Mouse (Mus musculus) kidney, embryonic 15.5 days (tissue): ENCODE results near the gene 9630041A04Rik. TPM values are rescaled to one million over a fixed set of nuclear protein-coding genes. Genes with fewer than 3 reads are reported as not detected.

Experiments used
- ATAC-seq: fragments of 200-750 bp; cut with Nextera tagmentation; replicated peaks from 2 replicates; pipeline ENCODE4 v1.8.0; 2017; ENCODE audit warnings: moderate TSS enrichment; ENCODE audit not compliant: low FRiP score
- H3K27ac ChIP-seq: fragments of 300-500 bp; sonication (generic); 2 replicates; pipeline ENCODE4 v1.5.1; 2015; ENCODE audit warnings: mild to moderate bottlenecking, inconsistent platforms
- H3K27me3 ChIP-seq: fragments of 300-500 bp; sonication (generic); 2 replicates; pipeline ENCODE4 v1.6.1; 2015; ENCODE audit warnings: inconsistent platforms
- H3K36me3 ChIP-seq: fragments of 300-500 bp; sonication (generic); 2 replicates; pipeline ENCODE4 v1.6.1; 2015; ENCODE audit warnings: inconsistent platforms
- H3K4me1 ChIP-seq: fragments of 300-500 bp; sonication (generic); 2 replicates; pipeline ENCODE4 v1.6.1; 2015; ENCODE audit warnings: inconsistent platforms
- H3K4me2 ChIP-seq: fragments of 300-500 bp; sonication (generic); 2 replicates; pipeline ENCODE4 v1.6.1; 2015; ENCODE audit warnings: moderate library complexity, mild to moderate bottlenecking, inconsistent platforms
- H3K4me3 ChIP-seq: fragments of 300-500 bp; sonication (generic); replicated peaks from 2 replicates; pipeline ENCODE4 v1.5.1; 2015; ENCODE audit warnings: mild to moderate bottlenecking, inconsistent platforms
- H3K9ac ChIP-seq: fragments of 300-500 bp; sonication (generic); 2 replicates; pipeline ENCODE4 v1.6.1; 2015; ENCODE audit warnings: mild to moderate bottlenecking, inconsistent platforms
- H3K9me3 ChIP-seq: fragments of 300-500 bp; sonication (generic); replicated peaks from 2 replicates; pipeline ENCODE4 v1.6.1; 2016; ENCODE audit warnings: inconsistent platforms
- WGBS: fragments of 180-500 bp; shearing (Covaris S2); methylation state at CpG from one replicate; pipeline ENCODE4 v1.1.7; 2015; ENCODE audit warnings: mixed read lengths; 5-methylcytosine and 5-hydroxymethylcytosine counted together
- polyA plus RNA-seq: library from polyadenylated mRNA; unstranded; fragments of >200 nt; fragmentation: Nextera tagmentation; extraction: Ambion mirVana; gene quantifications from 2 replicates; pipeline ENCODE4 v1.2.1, GENCODE M21; 2015

9630041A04Rik gene
- polyA plus RNA-seq, 1 experiment from 2014 or later: not detected

- no peaks in the 10 kb centered on the region for H3K27me3 ChIP-seq
- no peaks in the 10 kb centered on the region for H3K9me3 ChIP-seq
- H3K4me1 ChIP-seq: no peaks in the 10 kb centered on the region
- 41% methylated on average over 6 of the region's 6 CpGs for WGBS
- no peak overlapping the region for H3K27ac ChIP-seq
- no peak overlapping the region for H3K4me3 ChIP-seq
- ATAC-seq: no peak
- no peaks in the 10 kb centered on the region for H3K36me3 ChIP-seq
- H3K9ac ChIP-seq: no peak overlapping the region
- no peak overlapping the region for H3K4me2 ChIP-seq
Measured at GRCm38 (mm10) chr9:101971806-101972205, 110.2 kb downstream of the 9630041A04Rik start.

GRCm38 (mm10) chr9:101972314-101972713, 110.7 kb downstream of the 9630041A04Rik start:
- no peak overlapping the region for H3K27ac ChIP-seq
- H3K4me3 ChIP-seq: no peak overlapping the region
- no peak overlapping the region for H3K9ac ChIP-seq
- no peaks in the 10 kb centered on the region for H3K27me3 ChIP-seq
- H3K4me1 ChIP-seq: no peaks in the 10 kb centered on the region
- H3K9me3 ChIP-seq: no peaks in the 10 kb centered on the region
- no peaks in the 10 kb centered on the region for H3K36me3 ChIP-seq
- no peak overlapping the region for H3K4me2 ChIP-seq
- ATAC-seq: no peak
- 77% methylated on average over 8 of the region's 8 CpGs for WGBS

- WGBS: 92% methylated on average over 4 of the region's 4 CpGs
- no peak overlapping the region for H3K4me2 ChIP-seq
- no peaks in the 10 kb centered on the region for H3K27me3 ChIP-seq
- no peak overlapping the region for H3K27ac ChIP-seq
- no peaks in the 10 kb centered on the region for H3K9me3 ChIP-seq
- no peak for ATAC-seq
- H3K4me1 ChIP-seq: no peaks in the 10 kb centered on the region
- H3K4me3 ChIP-seq: no peak overlapping the region
- H3K9ac ChIP-seq: no peak overlapping the region
- no peaks in the 10 kb centered on the region for H3K36me3 ChIP-seq
Measured at GRCm38 (mm10) chr9:101976884-101977465, 115.3 kb downstream of the 9630041A04Rik start.

- Histone ChIP-seq H3K9me3 (no peaks in the 10 kb centered on the region), H3K4me3 (no peak overlapping the region), H3K9ac (no peak overlapping the region), H3K4me2 (no peak overlapping the region), H3K4me1 (no peaks in the 10 kb centered on the region), H3K27ac (no peak overlapping the region), H3K27me3 (no peaks in the 10 kb centered on the region), H3K36me3 (no peaks in the 10 kb centered on the region)
- WGBS: 85% methylated on average over 2 of the region's 2 CpGs
- ATAC-seq: no peak
Measured at GRCm38 (mm10) chr9:101981161-101981560, 119.5 kb downstream of the 9630041A04Rik start.

GRCm38 (mm10) chr9:101982378-101982777, 120.7 kb downstream of the 9630041A04Rik start:
- Histone ChIP-seq H3K9me3 (no peaks in the 10 kb centered on the region), H3K9ac (no peak overlapping the region), H3K27me3 (no peaks in the 10 kb centered on the region), H3K36me3 (no peaks in the 10 kb centered on the region), H3K27ac (no peak overlapping the region), H3K4me1 (no peaks in the 10 kb centered on the region), H3K4me2 (no peak overlapping the region), H3K4me3 (no peak overlapping the region)
- WGBS: 43% methylated on average over 7 of the region's 7 CpGs
- ATAC-seq: no peak

GRCm38 (mm10) chr9:101986910-101987309, 125.3 kb downstream of the 9630041A04Rik start:
- no peaks in the 10 kb centered on the region for H3K27me3 ChIP-seq
- H3K27ac ChIP-seq: no peak overlapping the region
- no peaks in the 10 kb centered on the region for H3K36me3 ChIP-seq
- no peaks in the 10 kb centered on the region for H3K9me3 ChIP-seq
- no peaks in the 10 kb centered on the region for H3K4me1 ChIP-seq
- 80% methylated on average over 2 of the region's 2 CpGs for WGBS
- H3K4me2 ChIP-seq: no peak overlapping the region
- no peak overlapping the region for H3K4me3 ChIP-seq
- no peak for ATAC-seq
- H3K9ac ChIP-seq: no peak overlapping the region

GRCm38 (mm10) chr9:101990032-101990431, 128.4 kb downstream of the 9630041A04Rik start:
- no peak for ATAC-seq
- Histone ChIP-seq H3K4me1 (no peaks in the 10 kb centered on the region), H3K36me3 (no peaks in the 10 kb centered on the region), H3K9me3 (no peaks in the 10 kb centered on the region), H3K27me3 (no peaks in the 10 kb centered on the region), H3K9ac (no peak overlapping the region), H3K4me2 (no peak overlapping the region), H3K27ac (no peak overlapping the region), H3K4me3 (no peak overlapping the region)
- WGBS: 87% methylated on average over 6 of the region's 6 CpGs

GRCm38 (mm10) chr9:101990836-101991235, 129.2 kb downstream of the 9630041A04Rik start:
- no peak overlapping the region for H3K27ac ChIP-seq
- H3K9ac ChIP-seq: no peak overlapping the region
- no peaks in the 10 kb centered on the region for H3K27me3 ChIP-seq
- no peaks in the 10 kb centered on the region for H3K36me3 ChIP-seq
- no peak overlapping the region for H3K4me2 ChIP-seq
- H3K4me3 ChIP-seq: no peak overlapping the region
- no peaks in the 10 kb centered on the region for H3K9me3 ChIP-seq
- WGBS: 85% methylated on average over 12 of the region's 12 CpGs
- no peak for ATAC-seq
- H3K4me1 ChIP-seq: no peaks in the 10 kb centered on the region
